Mouse (Mus musculus) ES-E14 (cell line): ENCODE measurements around the gene Ndel1.

ENCODE experiments used
- CHD2 ChIP-seq: IDR thresholded peaks from 2 replicates; pipeline ENCODE4 v1.6.1; 2014; ENCODE audit warnings: mild to moderate bottlenecking, low read depth, low read length, inconsistent platforms
- HCFC1 ChIP-seq: IDR thresholded peaks from 2 replicates; pipeline ENCODE4 v1.6.1; 2012; ENCODE audit warnings: low read length, inconsistent platforms, borderline replicate concordance; ENCODE audit not compliant: insufficient read depth
- MAFK ChIP-seq: IDR thresholded peaks from 2 replicates; pipeline ENCODE4 v1.6.1; 2014; ENCODE audit warnings: mild to moderate bottlenecking, low read depth, low read length, inconsistent platforms; ENCODE audit not compliant: insufficient read depth
- ZC3H11A ChIP-seq: IDR thresholded peaks from 2 replicates; pipeline ENCODE4 v1.6.1; 2012; ENCODE audit warnings: low read depth, mild to moderate bottlenecking, inconsistent platforms, low read length, borderline replicate concordance
- ZNF384 ChIP-seq: IDR thresholded peaks from 2 replicates; pipeline ENCODE4 v1.6.1; 2012; ENCODE audit warnings: low read depth, low read length, inconsistent platforms

GRCm38 (mm10) chr11:68811881-68812577 is 59.6 kb downstream of the Ndel1 start:
- no peak for TF ChIP-seq MAFK
- TF ChIP-seq ZNF384: no peak
- TF ChIP-seq ZC3H11A: no peak
- no peak for TF ChIP-seq HCFC1
- TF ChIP-seq CHD2: no peak
